Mouse (Mus musculus) frontal cortex, postnatal 25 days (tissue): Measurements from ENCODE around the gene Olfr48.

ENCODE experiments used
- DNase-seq, 2 experiments: peaks; one replicate each; pipeline ENCODE4 v3.0.0; 2022; ENCODE audit warnings: low spot score in 2 of 2

Olfr48 gene

DNA sequence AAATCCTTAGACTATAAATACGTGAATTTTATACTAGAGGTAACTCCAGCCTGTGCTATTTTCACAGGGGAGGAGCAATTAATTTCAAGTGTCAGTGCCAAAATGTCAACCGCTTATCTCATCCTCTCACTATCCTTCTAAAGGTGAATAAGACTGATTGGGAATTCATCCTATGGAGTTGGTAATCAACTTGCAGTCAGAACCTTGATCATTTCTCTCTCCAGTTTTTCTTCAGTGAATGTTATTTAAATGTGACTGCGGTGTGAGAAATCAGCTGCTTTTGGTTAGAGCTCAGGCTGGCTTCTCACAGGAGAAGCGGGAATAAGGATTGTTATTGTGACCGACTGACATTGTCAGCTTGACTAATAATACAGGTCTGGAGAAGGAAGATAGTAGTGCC, at the start of gene Olfr48:
Gene Olfr48 (minus strand): TSS at position 101 of the 400 bp plus-strand sequence.
- no peak for DNase-seq

DNA sequence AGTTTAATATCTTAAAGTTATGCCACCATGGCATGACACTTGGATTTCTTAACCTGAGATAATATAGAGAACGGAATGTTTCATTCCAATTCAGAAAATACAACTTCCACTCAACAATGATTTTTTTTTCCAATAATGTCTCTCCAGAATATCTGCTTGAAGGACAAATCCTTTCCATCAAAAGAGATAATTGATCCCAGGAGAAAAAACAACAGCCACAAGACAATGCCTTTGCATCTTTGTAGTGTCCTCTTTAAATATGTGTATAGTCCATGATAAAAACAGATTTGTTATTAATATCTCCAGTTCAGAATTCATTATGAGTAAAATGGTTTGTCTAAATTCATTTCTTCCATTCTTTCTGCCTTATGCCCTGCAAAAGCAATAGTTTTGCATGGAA, 30.1 kb upstream of the Olfr48 start, which contains the start of gene Olfr1257:
Gene Olfr1257 (plus strand): TSS at position 301 of the 400 bp plus-strand sequence.
- no peak for DNase-seq

GRCm38 (mm10) chr2:89849230-89849629, 1.2 kb upstream of the Olfr48 start:
- DNase-seq: no peak

DNA sequence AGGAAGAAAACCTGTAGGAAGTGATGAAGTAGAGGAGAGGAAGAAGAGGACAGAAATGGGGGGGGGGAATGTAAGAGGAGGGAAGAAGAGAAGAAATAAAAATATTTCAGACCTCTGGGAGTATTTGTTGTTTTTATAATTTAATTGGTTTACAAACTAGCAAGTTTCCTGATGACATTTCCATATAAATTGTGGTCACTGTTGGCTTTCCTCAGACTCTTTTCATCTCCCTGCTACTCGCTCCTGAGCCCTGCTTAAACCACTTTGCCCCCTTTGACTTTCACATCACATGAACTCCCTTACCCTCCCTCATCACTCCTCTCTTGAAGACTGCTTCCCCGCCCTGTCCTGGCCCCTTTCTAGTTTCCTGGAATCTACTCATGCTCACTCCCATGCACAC, 6.5 kb downstream of the Olfr48 start, which contains the start of gene Olfr1256:
Gene Olfr1256 (minus strand): TSS at position 101 of the 400 bp plus-strand sequence.
- DNase-seq: no peak

DNA sequence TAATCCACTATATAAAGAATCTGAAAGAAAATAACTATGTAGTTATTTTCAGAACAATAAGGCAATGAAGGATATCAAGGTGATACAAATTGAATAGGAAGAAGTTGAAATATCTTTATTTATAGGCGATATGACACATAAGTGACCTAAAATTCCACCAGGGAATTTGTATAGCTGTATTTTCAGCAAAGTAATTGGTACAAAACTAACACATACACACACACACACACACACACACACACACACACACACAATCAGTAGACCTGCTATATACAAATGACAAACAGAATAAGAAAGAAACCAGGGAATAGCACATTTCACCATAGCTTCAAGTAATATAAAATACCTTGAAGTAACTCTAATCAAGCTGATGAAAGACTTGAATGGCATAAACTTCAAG, 27.8 kb downstream of the Olfr48 start:
- DNase-seq: no peak

DNA sequence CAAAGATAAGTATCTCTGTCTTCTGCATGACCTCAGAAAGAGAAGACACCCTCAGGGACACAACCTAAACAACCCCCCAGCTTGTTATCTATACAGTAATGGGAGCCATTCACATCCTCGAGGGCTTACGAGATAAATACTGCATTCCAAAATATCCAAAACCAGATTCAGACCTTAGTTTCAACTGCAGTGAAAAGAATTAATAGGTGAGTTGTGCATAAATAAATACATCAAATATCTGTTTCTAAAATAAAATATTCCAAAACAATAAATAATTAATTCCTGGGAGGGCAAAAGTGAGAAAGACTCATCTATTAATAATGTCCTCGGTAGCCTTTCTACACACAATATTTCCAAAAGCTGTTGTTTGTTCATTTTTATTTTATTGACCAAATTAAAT, 36.3 kb downstream of the Olfr48 start, which contains the start of gene Olfr1255:
Gene Olfr1255 (plus strand): TSS at position 301 of the 400 bp plus-strand sequence.
- DNase-seq: no peak

GRCm38 (mm10) chr2:89810751-89811150, 37.3 kb downstream of the Olfr48 start:
- DNase-seq: no peak

DNA sequence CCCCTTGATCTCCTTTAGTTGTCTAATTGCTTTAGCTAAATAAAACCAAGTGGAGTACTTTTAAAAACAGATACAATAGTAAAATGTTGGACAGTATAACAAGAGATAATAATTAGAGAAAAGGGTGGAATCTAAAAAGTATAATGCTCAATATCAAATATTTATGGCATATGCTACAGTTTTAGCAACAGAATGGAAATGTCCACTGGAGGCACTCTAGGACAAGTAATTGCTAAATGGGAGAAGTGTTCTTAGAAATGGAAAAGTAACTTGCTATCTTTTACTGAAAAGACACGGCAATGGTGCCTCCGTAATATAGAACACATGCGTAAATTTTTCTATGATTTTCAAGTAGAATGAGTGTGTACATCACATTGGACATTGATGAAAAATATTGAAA, 48.4 kb downstream of the Olfr48 start:
- no peak for DNase-seq

DNA sequence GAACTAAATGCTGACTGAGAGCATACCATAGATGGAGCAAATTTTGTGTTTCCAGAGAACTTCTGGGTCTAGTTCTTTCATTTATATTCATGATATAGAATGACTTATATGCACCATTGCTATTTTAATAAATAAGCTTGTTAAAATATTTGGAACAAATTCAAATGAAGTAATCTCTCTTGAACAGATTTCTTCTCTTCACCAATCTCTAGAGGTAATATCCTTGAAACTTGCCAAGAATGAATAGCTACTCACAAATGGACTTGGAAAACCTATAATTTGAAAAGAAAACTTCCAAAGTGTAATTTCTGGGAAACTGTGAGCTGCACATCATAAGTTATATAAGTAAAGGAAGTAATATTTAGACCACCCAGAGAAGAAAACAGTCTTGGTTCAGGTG, 54.5 kb downstream of the Olfr48 start, which contains the start of gene Olfr1254:
Gene Olfr1254 (minus strand): TSS at position 101 of the 400 bp plus-strand sequence.
- DNase-seq: no peak
